Mouse (Mus musculus) limb, embryonic 11.5 days (tissue): Measurements from ENCODE around the gene Rpl6. TPM values are rescaled to one million over a fixed set of nuclear protein-coding genes. Genes with fewer than 3 reads are reported as not detected.
A peak's percentile ranks its signal among the peaks of the same experiment; 100 is the strongest.
"Not testable (repeated sequence)": the region's sequence is repeated elsewhere in the genome, so short reads cannot be mapped to it uniquely, and the experiment has no call there.

Experiments
- ATAC-seq: fragments of 200-750 bp; cut with Nextera tagmentation; 2 replicates; pipeline ENCODE4 v1.8.0; 2017; ENCODE audit warnings: low read depth; ENCODE audit not compliant: insufficient number of reproducible peaks, low FRiP score, low TSS enrichment
- DNase-seq: peaks from one replicate; pipeline ENCODE4 v3.0.0-alpha.2; 2015; ENCODE audit warnings: low spot score
- H3K27ac ChIP-seq: fragments of 300-500 bp; sonication (generic); replicated peaks from 2 replicates; pipeline ENCODE4 v1.5.1; 2014; ENCODE audit warnings: low read depth, mild to moderate bottlenecking, low read length
- H3K27me3 ChIP-seq: fragments of 300-500 bp; sonication (generic); 2 replicates; pipeline ENCODE4 v1.6.1; 2014; ENCODE audit warnings: mild to moderate bottlenecking, low read length, mixed read lengths; ENCODE audit not compliant: control insufficient read depth, insufficient read depth
- H3K36me3 ChIP-seq: fragments of 300-500 bp; sonication (generic); 2 replicates; pipeline ENCODE4 v1.6.1; 2014; ENCODE audit warnings: mild to moderate bottlenecking, low read length, moderate library complexity, mixed read lengths; ENCODE audit not compliant: control insufficient read depth, insufficient read depth
- H3K4me1 ChIP-seq: fragments of 300-500 bp; sonication (generic); 2 replicates; pipeline ENCODE4 v1.6.1; 2014; ENCODE audit warnings: low read length, mixed read lengths; ENCODE audit not compliant: control insufficient read depth, insufficient read depth
- H3K4me2 ChIP-seq: fragments of 300-500 bp; sonication (generic); 2 replicates; pipeline ENCODE4 v1.6.1; 2014; ENCODE audit warnings: low read depth, mild to moderate bottlenecking, moderate library complexity; ENCODE audit not compliant: severe bottlenecking
- H3K4me3 ChIP-seq: fragments of 300-500 bp; sonication (generic); 2 replicates; pipeline ENCODE4 v1.5.1; 2014; ENCODE audit warnings: low read depth, low read length
- H3K9ac ChIP-seq: fragments of 300-500 bp; sonication (generic); 2 replicates; pipeline ENCODE4 v1.6.1; 2014; ENCODE audit warnings: mild to moderate bottlenecking, low read length
- H3K9me3 ChIP-seq: fragments of 300-500 bp; sonication (generic); 2 replicates; pipeline ENCODE4 v1.6.1; 2016; ENCODE audit warnings: low read length; ENCODE audit not compliant: control insufficient read depth
- WGBS: fragments of 180-500 bp; shearing (Covaris S2); extraction: QIAGEN DNeasy Blood & Tissue Kit; methylation state at CpG from one replicate; pipeline ENCODE4 v1.1.7; 2014; 5-methylcytosine and 5-hydroxymethylcytosine counted together
- polyA plus RNA-seq: library from polyadenylated mRNA; unstranded; fragments of >200 nt; fragmentation: Nextera tagmentation; extraction: Ambion mirVana; gene quantifications from 2 replicates; pipeline ENCODE4 v1.2.1, GENCODE M21; 2014

Gene Rpl6
- polyA plus RNA-seq, 1 experiment from 2014 or later: 821 TPM

GRCm38 (mm10) chr5:121221328-121221850 lies 17.1 kb downstream of the Rpl6 start:
- 23% methylated on average over 23 of the region's 23 CpGs for WGBS
- H3K27ac ChIP-seq: no peak overlapping the region
- no peaks in the 10 kb centered on the region for H3K27me3 ChIP-seq
- H3K9me3 ChIP-seq: no peaks in the 10 kb centered on the region
- H3K36me3 ChIP-seq: no peaks in the 10 kb centered on the region
- H3K4me2 ChIP-seq: peak overlapping the region; percentile 82
- DNase-seq: no peak
- H3K4me1 ChIP-seq: peaks cover 5% of the 10 kb centered on the region; the same call in 1 of the 2 replicates
- H3K9ac ChIP-seq: peak overlapping the region; percentile 27; the same call in 1 of the 2 replicates
- no peak for ATAC-seq
- H3K4me3 ChIP-seq: peak overlapping the region; percentile 91

- not testable (repeated sequence) for H3K36me3 ChIP-seq, H3K9ac ChIP-seq, H3K27me3 ChIP-seq, H3K27ac ChIP-seq, ATAC-seq, H3K4me1 ChIP-seq, H3K4me3 ChIP-seq, H3K9me3 ChIP-seq, H3K4me2 ChIP-seq, DNase-seq
- 98% methylated on average over 4 of the region's 4 CpGs for WGBS
Measured at GRCm38 (mm10) chr5:121224020-121224419, 19.7 kb downstream of the Rpl6 start.

GRCm38 (mm10) chr5:121224856-121225255 lies 20.6 kb downstream of the Rpl6 start:
- Histone ChIP-seq H3K36me3 (no peaks in the 10 kb centered on the region), H3K4me2 (no peak overlapping the region), H3K27me3 (no peaks in the 10 kb centered on the region), H3K9ac (no peak overlapping the region), H3K4me3 (no peak overlapping the region), H3K27ac (no peak overlapping the region), H3K9me3 (no peaks in the 10 kb centered on the region), H3K4me1 (peaks cover 5% of the 10 kb centered on the region; the same call in 1 of the 2 replicates)
- ATAC-seq (no peak), DNase-seq (no peak)
- 89% methylated on average over 3 of the region's 3 CpGs for WGBS

- Histone ChIP-seq H3K27ac (no peak overlapping the region), H3K4me2 (no peak overlapping the region), H3K4me3 (no peak overlapping the region), H3K4me1 (peaks cover 5% of the 10 kb centered on the region; the same call in 1 of the 2 replicates), H3K9ac (no peak overlapping the region), H3K9me3 (no peaks in the 10 kb centered on the region), H3K27me3 (no peaks in the 10 kb centered on the region), H3K36me3 (no peaks in the 10 kb centered on the region)
- ATAC-seq (no peak), DNase-seq (no peak)
- 97% methylated on average over 2 of the region's 2 CpGs for WGBS
Measured at GRCm38 (mm10) chr5:121225854-121226253, 21.6 kb downstream of the Rpl6 start.

GRCm38 (mm10) chr5:121226406-121226805 lies 22.1 kb downstream of the Rpl6 start:
- H3K4me1 ChIP-seq: peaks cover 2% of the 10 kb centered on the region; the same call in 1 of the 2 replicates
- no peak overlapping the region for H3K4me3 ChIP-seq
- H3K27ac ChIP-seq: no peak overlapping the region
- H3K4me2 ChIP-seq: no peak overlapping the region
- no peaks in the 10 kb centered on the region for H3K27me3 ChIP-seq
- H3K9me3 ChIP-seq: no peaks in the 10 kb centered on the region
- H3K9ac ChIP-seq: no peak overlapping the region
- no peaks in the 10 kb centered on the region for H3K36me3 ChIP-seq
- WGBS: 88% methylated on average over 3 of the region's 3 CpGs
- ATAC-seq: no peak
- no peak for DNase-seq

GRCm38 (mm10) chr5:121226845-121227244 lies 22.6 kb downstream of the Rpl6 start:
- H3K27ac ChIP-seq: no peak overlapping the region
- no peak overlapping the region for H3K4me3 ChIP-seq
- no peak overlapping the region for H3K9ac ChIP-seq
- ATAC-seq (no peak), DNase-seq (no peak)
- H3K9me3 ChIP-seq: no peaks in the 10 kb centered on the region
- H3K4me2 ChIP-seq: no peak overlapping the region
- H3K27me3 ChIP-seq: no peaks in the 10 kb centered on the region
- 90% methylated on average over 4 of the region's 4 CpGs for WGBS
- H3K4me1 ChIP-seq: no peaks in the 10 kb centered on the region
- H3K36me3 ChIP-seq: no peaks in the 10 kb centered on the region

- not testable (repeated sequence) for H3K9me3 ChIP-seq, DNase-seq, H3K4me3 ChIP-seq, H3K9ac ChIP-seq, H3K27me3 ChIP-seq, H3K36me3 ChIP-seq, H3K4me1 ChIP-seq, H3K27ac ChIP-seq, H3K4me2 ChIP-seq, ATAC-seq
- WGBS: 89% methylated on average over 1 of the region's 1 CpGs
Measured at GRCm38 (mm10) chr5:121227330-121227729, 23.0 kb downstream of the Rpl6 start.

GRCm38 (mm10) chr5:121229182-121229581 lies 24.9 kb downstream of the Rpl6 start:
- H3K4me1 ChIP-seq: no peaks in the 10 kb centered on the region
- H3K9me3 ChIP-seq: no peaks in the 10 kb centered on the region
- no peaks in the 10 kb centered on the region for H3K36me3 ChIP-seq
- H3K27ac ChIP-seq: no peak overlapping the region
- H3K4me3 ChIP-seq: no peak overlapping the region
- ATAC-seq (no peak), DNase-seq (no peak)
- H3K9ac ChIP-seq: no peak overlapping the region
- no peaks in the 10 kb centered on the region for H3K27me3 ChIP-seq
- WGBS: 91% methylated on average over 2 of the region's 2 CpGs
- H3K4me2 ChIP-seq: no peak overlapping the region

GRCm38 (mm10) chr5:121230811-121231210 lies 26.5 kb downstream of the Rpl6 start:
- WGBS: 86% methylated on average over 9 of the region's 9 CpGs
- Histone ChIP-seq H3K9me3 (no peaks in the 10 kb centered on the region), H3K9ac (no peak overlapping the region), H3K27ac (no peak overlapping the region), H3K4me3 (no peak overlapping the region), H3K4me2 (no peak overlapping the region), H3K36me3 (no peaks in the 10 kb centered on the region), H3K4me1 (no peaks in the 10 kb centered on the region), H3K27me3 (no peaks in the 10 kb centered on the region)
- ATAC-seq (no peak), DNase-seq (no peak)
